Mouse (Mus musculus) MEL (cell line): ENCODE data around the gene Tut4.

Source experiments
- CHD1 ChIP-seq: IDR thresholded peaks from 2 replicates; pipeline ENCODE4 v1.6.1; 2012; ENCODE audit warnings: low read depth, mild to moderate bottlenecking, inconsistent platforms, low read length, improper control_type of control experiment
- CTCF ChIP-seq, 3 experiments: IDR thresholded peaks in 2 of 3; conservative IDR thresholded peaks in 1 of 3; 2 replicates each; pipeline ENCODE4 v1.5.1; 2011 to 2012; ENCODE audit warnings: low read length in 3 of 3, low read depth in 2 of 3, mild to moderate bottlenecking in 2 of 3, improper control_type of control experiment in 1 of 3, inconsistent platforms in 1 of 3, mixed read lengths in 1 of 3, moderate library complexity in 1 of 3; ENCODE audit not compliant: control insufficient read depth in 1 of 3, insufficient read depth in 1 of 3, poor library complexity in 1 of 3, severe bottlenecking in 1 of 3
- E2F4 ChIP-seq: IDR thresholded peaks from 2 replicates; pipeline ENCODE4 v1.6.1; 2011; ENCODE audit warnings: low read depth, low read length, improper control_type of control experiment, borderline replicate concordance
- ELF1 ChIP-seq: IDR thresholded peaks from 2 replicates; pipeline ENCODE4 v1.6.1; 2014; ENCODE audit warnings: low read depth, mild to moderate bottlenecking, inconsistent platforms, low read length, improper control_type of control experiment, moderate library complexity
- JUND ChIP-seq: IDR thresholded peaks from 2 replicates; pipeline ENCODE4 v1.6.1; 2011; ENCODE audit warnings: low read depth, mild to moderate bottlenecking, improper control_type of control experiment, low read length
- MYB ChIP-seq: IDR thresholded peaks from 2 replicates; pipeline ENCODE4 v1.6.1; 2011; ENCODE audit warnings: mild to moderate bottlenecking, low read depth, low read length, improper control_type of control experiment
- POLR2A ChIP-seq, 2 experiments: IDR thresholded peaks; 2 replicates each; pipeline ENCODE4 v1.6.1; 2011 to 2012; ENCODE audit warnings: low read length in 2 of 2, mild to moderate bottlenecking in 2 of 2, control low read depth in 1 of 2, improper control_type of control experiment in 1 of 2, low read depth in 1 of 2, moderate library complexity in 1 of 2; ENCODE audit not compliant: control insufficient read depth in 1 of 2, insufficient read depth in 1 of 2, poor library complexity in 1 of 2
- POLR2AphosphoS2 ChIP-seq: IDR thresholded peaks from 2 replicates; pipeline ENCODE4 v1.6.1; 2011; ENCODE audit warnings: low read length, improper control_type of control experiment
- RAD21 ChIP-seq: IDR thresholded peaks from 2 replicates; pipeline ENCODE4 v1.6.1; 2011; ENCODE audit warnings: mild to moderate bottlenecking, low read depth, low read length, improper control_type of control experiment
- TBP ChIP-seq: IDR thresholded peaks from 2 replicates; pipeline ENCODE4 v1.8.0; 2011; ENCODE audit warnings: low read depth, low read length, improper control_type of control experiment

GRCm38 (mm10) chr4:108434221-108434620, 25.0 kb upstream of the Tut4 start:
- TF ChIP-seq E2F4, result no peak
- TF ChIP-seq ELF1, result no peak
- no peak for TF ChIP-seq POLR2A (IDR thresholded peaks at IDR 0.05; ENCODE audit: control insufficient read depth in 1 of 2, insufficient read depth in 1 of 2, low read depth in 1 of 2, low read length in 2 of 2, poor library complexity in 1 of 2)
- no peak for TF ChIP-seq TBP
- no peak for TF ChIP-seq RAD21
- TF ChIP-seq JUND, result no peak
- no peak for TF ChIP-seq CTCF (IDR thresholded peaks at IDR 0.05 in 2 of 3, conservative IDR thresholded peaks at IDR 0.05 in 1 of 3; ENCODE audit: control insufficient read depth in 1 of 3, insufficient read depth in 1 of 3, low read depth in 2 of 3, low read length in 3 of 3, poor library complexity in 1 of 3, severe bottlenecking in 1 of 3)
- TF ChIP-seq CHD1, result no peak
- TF ChIP-seq POLR2AphosphoS2, result no peak
- no peak for TF ChIP-seq MYB
